Mouse (Mus musculus) liver, embryonic 14.5 days (tissue): ENCODE measurements around the gene Vars.

Source experiments
- CTCF ChIP-seq: IDR thresholded peaks from 2 replicates; pipeline ENCODE4 v1.5.1; 2016; ENCODE audit warnings: antibody characterized with exemption, low read depth, control low read depth
- EP300 ChIP-seq: IDR thresholded peaks from 2 replicates; pipeline ENCODE4 v1.6.1; 2016; ENCODE audit warnings: antibody characterized with exemption, low read depth

DNA sequence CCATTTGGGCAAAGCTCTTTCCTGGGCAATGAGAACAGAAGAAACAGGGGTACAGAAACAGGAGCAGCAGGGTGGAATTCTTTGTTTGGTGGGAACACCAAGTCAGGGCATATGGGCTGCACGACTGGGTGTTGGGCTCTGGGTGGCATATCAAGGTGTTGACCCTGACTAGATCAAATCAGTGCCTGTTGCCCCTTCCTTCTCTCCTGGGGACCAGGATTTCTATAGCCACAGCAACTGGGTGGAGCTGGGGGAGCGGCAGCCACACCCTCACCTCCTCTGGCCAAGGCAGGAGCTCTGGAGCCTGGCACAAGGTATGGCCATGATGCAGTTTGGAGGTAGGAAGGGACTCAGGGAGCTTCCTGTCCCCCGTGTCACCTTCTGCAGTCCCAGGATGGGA, 17.4 kb downstream of the Vars start:
- TF ChIP-seq CTCF (no peak), EP300 (no peak)
